Mouse (Mus musculus): ENCODE data around the gene Ccdc33.

DNA sequence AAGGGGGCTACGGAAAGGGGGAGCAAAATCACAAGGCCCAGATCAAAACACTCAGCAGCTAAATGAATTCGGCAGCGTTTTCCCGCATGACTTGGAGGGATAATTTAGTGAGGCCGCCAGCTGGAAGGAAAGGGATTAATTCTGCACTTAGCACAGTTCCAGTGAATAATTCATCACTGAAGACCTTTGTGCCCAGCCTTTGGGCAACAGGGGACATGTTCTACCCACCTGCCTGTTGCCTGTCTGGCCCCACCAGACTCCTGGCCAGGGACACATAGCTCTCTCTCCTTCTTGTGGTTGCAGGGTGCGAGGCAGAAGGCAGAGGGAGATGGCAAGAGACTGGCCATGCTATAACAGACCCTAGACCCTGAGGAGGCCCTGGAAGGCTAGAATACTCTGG is 53.1 kb downstream of the Ccdc33 start:
- TF ChIP-seq CTCF (IDR thresholded peaks at IDR 0.05; ENCODE audit: borderline replicate concordance, insufficient read depth, low read depth, low read length), result no peak
- TF ChIP-seq POLR2A (IDR thresholded peaks at IDR 0.05; ENCODE audit: borderline replicate concordance, insufficient read depth, low read length), result no peak

Measured in cerebellum, adult 2 months (tissue).